Mouse (Mus musculus) embryonic facial prominence, embryonic 12.5 days (tissue): ENCODE measurements around the gene Syndig1. TPM values are rescaled to one million over a fixed set of nuclear protein-coding genes. Genes with fewer than 3 reads are reported as not detected.

Source experiments
- ATAC-seq: fragments of 200-750 bp; cut with Nextera tagmentation; 2 replicates; pipeline ENCODE4 v1.8.0; 2017; ENCODE audit not compliant: insufficient number of reproducible peaks, insufficient read depth, low FRiP score, low TSS enrichment
- H3K27ac ChIP-seq: fragments of 300-500 bp; sonication (generic); 2 replicates; pipeline ENCODE4 v1.5.1; 2016; ENCODE audit warnings: mild to moderate bottlenecking
- H3K27me3 ChIP-seq: fragments of 300-500 bp; sonication (generic); 2 replicates; pipeline ENCODE4 v1.6.1; 2016; ENCODE audit warnings: mild to moderate bottlenecking, moderate library complexity
- H3K36me3 ChIP-seq: fragments of 300-500 bp; sonication (generic); 2 replicates; pipeline ENCODE4 v1.6.1; 2016; ENCODE audit warnings: mild to moderate bottlenecking
- H3K4me1 ChIP-seq: fragments of 300-500 bp; sonication (generic); 2 replicates; pipeline ENCODE4 v1.6.1; 2016
- H3K4me2 ChIP-seq: fragments of 300-500 bp; sonication (generic); replicated peaks from 2 replicates; pipeline ENCODE4 v1.6.1; 2016; ENCODE audit warnings: mild to moderate bottlenecking, moderate library complexity
- H3K4me3 ChIP-seq: fragments of 300-500 bp; sonication (generic); 2 replicates; pipeline ENCODE4 v1.5.1; 2016; ENCODE audit warnings: mild to moderate bottlenecking
- H3K9ac ChIP-seq: fragments of 300-500 bp; sonication (generic); 2 replicates; pipeline ENCODE4 v1.6.1; 2016; ENCODE audit warnings: mild to moderate bottlenecking, moderate library complexity
- H3K9me3 ChIP-seq: fragments of 300-500 bp; sonication (generic); 2 replicates; pipeline ENCODE4 v1.6.1; 2016; ENCODE audit warnings: mild to moderate bottlenecking, moderate library complexity
- WGBS: fragments of 180-500 bp; shearing (Covaris S2); methylation state at CpG from one replicate; pipeline ENCODE4 v1.1.7; 2016; 5-methylcytosine and 5-hydroxymethylcytosine counted together
- polyA plus RNA-seq: library from polyadenylated mRNA; unstranded; fragments of >200 nt; fragmentation: Nextera tagmentation; extraction: Ambion mirVana; gene quantifications from 2 replicates; pipeline ENCODE4 v1.2.1, GENCODE M21; 2016

Syndig1 gene
- polyA plus RNA-seq, 1 experiment from 2014 or later, result 7.9 TPM

DNA sequence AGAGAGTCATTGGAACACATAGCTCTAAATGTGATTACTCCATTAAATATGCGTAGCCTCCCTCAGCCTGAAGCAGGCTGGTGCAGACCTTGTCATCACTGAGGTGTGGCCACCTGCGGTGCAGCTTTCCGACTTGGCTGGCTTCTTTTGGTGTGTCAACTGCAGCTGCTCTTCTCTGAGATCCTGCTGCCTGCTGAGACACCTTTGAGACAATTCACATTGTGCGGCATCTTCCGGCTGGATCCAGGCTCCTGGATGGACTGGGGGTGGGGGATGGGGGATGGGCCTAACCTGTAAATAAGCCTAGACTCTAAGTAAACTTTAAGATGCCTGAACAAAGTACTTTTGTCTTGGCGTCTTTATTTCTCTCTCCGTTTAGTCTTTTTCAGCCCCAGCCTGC, 214.5 kb downstream of the Syndig1 start:
- no peaks in the 10 kb centered on the region for H3K4me1 ChIP-seq
- 87% methylated on average over 7 of the region's 7 CpGs for WGBS

More for the DNA sequence above, 214.5 kb downstream of the Syndig1 start:
- no peak for ATAC-seq
- Histone ChIP-seq H3K27me3 (no peaks in the 10 kb centered on the region), H3K36me3 (no peaks in the 10 kb centered on the region), H3K4me3 (no peak overlapping the region), H3K4me2 (no peak overlapping the region), H3K9ac (no peak overlapping the region), H3K9me3 (no peaks in the 10 kb centered on the region), H3K27ac (no peak overlapping the region)

Other genes with a start within 250 kb of the Syndig1 start
- 0.52 and 0.81 TPM in 2 replicates for gene C530025M09Rik, start 2.0 kb downstream of the Syndig1 start, polyA plus RNA-seq